Mouse (Mus musculus) intestine, postnatal 0 days (tissue): ENCODE results near the gene Tcf7l2. TPM values are rescaled to one million over a fixed set of nuclear protein-coding genes. Genes with fewer than 3 reads are reported as not detected.

ENCODE experiments used
- ATAC-seq: fragments of 200-750 bp; cut with Nextera tagmentation; 2 replicates; pipeline ENCODE4 v1.8.0; 2017; ENCODE audit warnings: mild to moderate bottlenecking, moderate TSS enrichment, moderate library complexity
- H3K27ac ChIP-seq: fragments of 300-500 bp; sonication (generic); 2 replicates; pipeline ENCODE4 v1.5.1; 2014; ENCODE audit warnings: mild to moderate bottlenecking, low read depth, low read length, moderate library complexity
- H3K27me3 ChIP-seq: fragments of 300-500 bp; sonication (generic); replicated peaks from 2 replicates; pipeline ENCODE4 v1.6.1; 2014; ENCODE audit warnings: low read length, mixed read lengths; ENCODE audit not compliant: control insufficient read depth, insufficient read depth
- H3K36me3 ChIP-seq: fragments of 300-500 bp; sonication (generic); 2 replicates; pipeline ENCODE4 v1.6.1; 2014; ENCODE audit warnings: mild to moderate bottlenecking, moderate library complexity; ENCODE audit not compliant: control insufficient read depth, insufficient read depth
- H3K4me1 ChIP-seq: fragments of 300-500 bp; sonication (generic); replicated peaks from 2 replicates; pipeline ENCODE4 v1.6.1; 2014; ENCODE audit warnings: antibody characterized with exemption, low read length, mixed read lengths; ENCODE audit not compliant: control insufficient read depth, insufficient read depth
- H3K4me2 ChIP-seq: fragments of 300-500 bp; sonication (generic); replicated peaks from 2 replicates; pipeline ENCODE4 v1.6.1; 2014; ENCODE audit warnings: low read depth, mild to moderate bottlenecking, moderate library complexity
- H3K4me3 ChIP-seq: fragments of 300-500 bp; sonication (generic); 2 replicates; pipeline ENCODE4 v1.5.1; 2014; ENCODE audit warnings: low read depth, low read length
- H3K9ac ChIP-seq: fragments of 300-500 bp; sonication (generic); 2 replicates; pipeline ENCODE4 v1.6.1; 2014; ENCODE audit warnings: mild to moderate bottlenecking, low read depth, low read length
- H3K9me3 ChIP-seq: fragments of 300-500 bp; sonication (generic); 2 replicates; pipeline ENCODE4 v1.6.1; 2016; ENCODE audit warnings: mixed run types; ENCODE audit not compliant: control insufficient read depth
- CTCF ChIP-seq: sonication (generic); IDR thresholded peaks from 2 replicates; pipeline ENCODE4 v1.5.1; 2016; ENCODE audit warnings: low read depth, mild to moderate bottlenecking, control low read depth, antibody characterized with exemption, moderate library complexity
- WGBS: fragments of 180-500 bp; shearing (Covaris S2); extraction: QIAGEN DNeasy Blood & Tissue Kit; methylation state at CpG from one replicate; pipeline ENCODE4 v1.1.7; 2014; 5-methylcytosine and 5-hydroxymethylcytosine counted together
- polyA plus RNA-seq: library from polyadenylated mRNA; unstranded; fragments of >200 nt; fragmentation: Nextera tagmentation; extraction: Ambion mirVana; gene quantifications from 2 replicates; pipeline ENCODE4 v1.2.1, GENCODE M21; 2015

The Tcf7l2 gene
- polyA plus RNA-seq, 1 experiment from 2014 or later, result 32.4 TPM

DNA sequence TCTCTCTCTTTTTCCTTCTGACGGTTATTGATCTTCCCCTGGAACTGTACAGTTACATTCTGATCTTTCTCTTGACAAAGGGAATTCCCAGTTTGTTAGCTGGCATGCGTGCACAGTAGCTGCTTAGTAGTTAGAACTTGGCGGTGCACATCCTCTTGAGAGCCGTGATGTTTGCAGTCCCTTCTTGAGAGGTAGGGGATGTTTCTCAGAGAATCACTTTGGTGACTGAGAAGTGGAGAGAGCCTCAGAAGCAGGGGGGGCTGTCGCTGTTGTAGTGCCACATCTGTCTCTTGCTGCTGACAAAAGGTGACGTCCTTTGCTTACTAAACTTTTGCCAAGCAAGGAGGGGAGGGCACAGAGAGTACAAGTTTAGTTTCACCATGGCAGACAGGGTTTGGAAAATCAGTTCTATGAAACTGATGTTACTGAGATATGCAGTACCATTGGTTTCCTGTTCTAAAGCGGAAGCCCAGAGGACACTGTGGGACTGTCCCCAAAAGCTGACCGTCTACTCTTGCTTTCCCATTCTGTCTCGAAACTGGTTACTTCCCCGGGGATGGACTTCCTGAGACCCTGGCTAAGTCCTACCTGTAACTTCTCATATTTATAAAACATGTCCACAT, 99.0 kb downstream of the Tcf7l2 start:
- no peak for TF ChIP-seq CTCF
- H3K9ac ChIP-seq, result no peak overlapping the region
- H3K27ac ChIP-seq, result no peak overlapping the region
- H3K9me3 ChIP-seq, result no peaks in the 10 kb centered on the region
- 77% methylated on average over 10 of the region's 10 CpGs for WGBS
- H3K36me3 ChIP-seq, result no peaks in the 10 kb centered on the region
- H3K4me1 ChIP-seq, result peaks cover 20% of the 10 kb centered on the region
- no peak overlapping the region for H3K4me2 ChIP-seq
- no peaks in the 10 kb centered on the region for H3K27me3 ChIP-seq
- no peak for ATAC-seq
- H3K4me3 ChIP-seq, result no peak overlapping the region

DNA sequence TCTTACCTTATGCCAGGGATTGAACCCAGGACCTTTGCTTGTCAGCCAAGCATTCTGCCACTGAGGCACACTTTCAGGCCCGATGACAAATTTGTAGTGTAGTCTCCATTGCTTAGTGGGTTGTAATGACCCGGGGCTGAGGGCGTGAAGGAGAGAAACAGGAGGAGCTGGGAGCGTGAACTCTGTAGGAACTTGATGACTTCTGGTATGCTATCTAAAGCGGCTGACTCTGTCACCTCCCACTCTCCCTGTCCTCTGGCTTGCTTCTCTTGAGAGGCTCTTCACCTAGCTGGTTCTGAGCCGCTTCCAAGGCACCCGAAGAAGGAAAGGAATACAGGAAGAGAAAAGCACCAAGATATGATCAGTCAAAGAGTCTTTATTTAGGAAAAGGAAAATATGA, 100.4 kb downstream of the Tcf7l2 start:
- Histone ChIP-seq H3K9me3 (no peaks in the 10 kb centered on the region), H3K36me3 (no peaks in the 10 kb centered on the region), H3K4me1 (peaks cover 19% of the 10 kb centered on the region), H3K4me2 (no peak overlapping the region), H3K4me3 (no peak overlapping the region), H3K27ac (no peak overlapping the region), H3K9ac (no peak overlapping the region), H3K27me3 (no peaks in the 10 kb centered on the region)
- no peak for ATAC-seq
- 39% methylated on average over 7 of the region's 7 CpGs for WGBS
- TF ChIP-seq CTCF, result no peak

DNA sequence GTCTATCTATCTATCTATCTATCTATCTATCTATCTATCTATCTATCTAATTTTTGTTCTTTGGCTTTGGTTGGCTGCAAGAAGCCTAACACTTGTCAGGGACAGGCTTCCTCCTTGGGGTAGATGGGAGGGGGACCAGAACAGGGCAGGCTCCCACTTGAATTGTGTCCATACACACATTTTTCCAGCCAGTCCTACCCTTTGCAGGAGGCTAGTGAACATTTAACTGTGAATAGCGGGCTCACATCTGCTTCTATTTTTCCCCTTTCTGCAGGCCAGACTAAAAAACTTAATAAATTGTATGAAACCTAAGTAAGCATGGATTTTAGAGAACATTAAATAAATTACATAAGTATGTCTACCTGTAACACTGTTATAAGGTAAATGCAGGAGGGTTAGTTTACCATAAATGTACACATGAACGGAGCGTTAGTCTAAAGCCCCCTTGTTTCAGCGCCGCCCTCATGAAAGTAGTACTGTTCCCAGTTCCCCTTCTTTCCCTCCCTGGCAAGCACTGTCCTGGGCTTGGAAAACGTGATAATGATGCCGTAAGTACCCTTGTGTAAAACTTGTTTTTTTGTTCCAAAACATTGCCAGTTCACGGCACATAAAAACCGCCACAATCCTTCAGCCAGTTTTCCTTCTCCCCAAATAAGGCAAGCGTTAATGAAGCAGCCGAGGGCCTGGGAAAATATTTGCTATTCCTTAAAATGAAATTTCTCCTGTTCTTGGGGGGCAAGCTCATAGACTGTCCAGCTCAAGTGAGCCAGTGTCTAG, 101.7 kb downstream of the Tcf7l2 start:
- Histone ChIP-seq H3K9me3 (no peaks in the 10 kb centered on the region), H3K9ac (no peak overlapping the region), H3K4me2 (no peak overlapping the region), H3K36me3 (no peaks in the 10 kb centered on the region), H3K27me3 (no peaks in the 10 kb centered on the region), H3K4me1 (peaks cover 10% of the 10 kb centered on the region; the same call in 1 of the 2 replicates), H3K4me3 (no peak overlapping the region), H3K27ac (no peak overlapping the region)
- no peak for ATAC-seq
- WGBS, result 79% methylated on average over 11 of the region's 11 CpGs
- no peak for TF ChIP-seq CTCF

DNA sequence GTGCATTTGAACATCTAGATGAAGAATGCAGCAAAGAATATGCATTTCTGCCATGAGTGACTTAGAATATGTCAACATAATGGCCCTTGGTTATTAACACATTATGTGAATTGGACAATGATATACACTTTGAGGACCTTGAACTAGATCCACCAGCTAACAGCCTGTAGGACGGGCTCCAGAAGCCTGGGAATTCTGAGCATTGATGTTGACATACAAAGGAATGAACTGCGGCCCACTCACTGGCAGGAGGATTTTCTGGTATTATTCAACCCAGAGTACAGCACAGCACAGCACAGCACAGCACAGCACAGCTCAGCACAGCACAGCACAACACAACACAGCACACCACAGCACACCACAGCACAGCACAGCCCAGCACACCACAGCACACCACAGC, 104.1 kb downstream of the Tcf7l2 start:
- Histone ChIP-seq H3K27me3 (no peaks in the 10 kb centered on the region), H3K4me2 (no peak overlapping the region), H3K36me3 (no peaks in the 10 kb centered on the region), H3K27ac (no peak overlapping the region), H3K9me3 (no peaks in the 10 kb centered on the region), H3K9ac (no peak overlapping the region), H3K4me1 (peaks cover 9% of the 10 kb centered on the region; the same call in 1 of the 2 replicates), H3K4me3 (no peak overlapping the region)
- ATAC-seq, result no peak
- TF ChIP-seq CTCF, result no peak
- 58% methylated on average over 2 of the region's 2 CpGs for WGBS

DNA sequence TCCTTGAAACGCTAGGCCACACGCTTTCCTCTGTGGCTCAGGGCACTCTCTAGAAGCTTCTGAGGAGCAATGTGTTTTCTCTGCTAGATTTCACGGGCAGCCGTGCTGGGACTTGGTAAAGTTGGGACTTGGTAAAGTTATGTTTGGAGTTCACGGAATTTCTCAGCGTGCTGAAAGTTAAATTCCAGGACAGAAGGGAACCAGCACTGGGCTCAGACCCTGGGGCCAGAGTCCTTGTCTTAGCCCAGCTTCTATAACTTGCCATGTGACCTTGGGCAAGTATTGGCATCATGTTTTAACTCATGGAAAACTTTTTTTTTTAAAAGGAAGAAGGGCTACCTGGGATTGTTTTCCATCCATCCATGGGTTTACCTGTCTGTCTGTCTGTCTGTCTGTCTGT, 104.6 kb downstream of the Tcf7l2 start:
- Histone ChIP-seq H3K27ac (no peak overlapping the region), H3K27me3 (no peaks in the 10 kb centered on the region), H3K4me1 (peaks cover 9% of the 10 kb centered on the region; the same call in 1 of the 2 replicates), H3K9ac (no peak overlapping the region), H3K4me2 (no peak overlapping the region), H3K36me3 (no peaks in the 10 kb centered on the region), H3K9me3 (no peaks in the 10 kb centered on the region), H3K4me3 (no peak overlapping the region)
- TF ChIP-seq CTCF, result no peak
- 89% methylated on average over 6 of the region's 6 CpGs for WGBS
- ATAC-seq, result no peak

DNA sequence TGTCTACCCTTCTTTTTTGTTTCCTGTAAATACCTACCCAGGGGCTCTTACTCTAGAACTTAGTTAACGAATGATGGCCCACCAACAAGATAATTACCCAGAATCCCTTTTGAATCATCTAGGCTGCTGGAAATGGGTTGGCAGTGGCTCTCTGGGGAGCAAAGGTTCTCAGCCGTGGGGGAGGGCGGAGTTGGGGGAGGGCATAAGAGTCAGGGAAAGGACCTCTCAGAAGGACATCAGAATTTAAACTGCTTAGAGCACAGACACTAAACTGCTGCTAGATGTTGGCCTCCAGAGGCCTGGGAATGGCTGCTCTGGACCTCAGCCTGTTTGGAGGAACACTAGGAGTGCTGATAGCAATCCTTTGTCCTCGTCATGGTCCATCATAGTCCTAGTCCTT, 105.4 kb downstream of the Tcf7l2 start:
- Histone ChIP-seq H3K27me3 (no peaks in the 10 kb centered on the region), H3K9me3 (no peaks in the 10 kb centered on the region), H3K9ac (no peak overlapping the region), H3K4me3 (no peak overlapping the region), H3K27ac (no peak overlapping the region), H3K36me3 (no peaks in the 10 kb centered on the region), H3K4me2 (no peak overlapping the region), H3K4me1 (peaks cover 16% of the 10 kb centered on the region)
- no peak for TF ChIP-seq CTCF
- 53% methylated on average over 4 of the region's 4 CpGs for WGBS
- ATAC-seq, result no peak
